Mouse (Mus musculus): ENCODE data around the gene Slc8a3. TPM values are rescaled to one million over a fixed set of nuclear protein-coding genes. Genes with fewer than 3 reads are reported as not detected.

Gene Slc8a3
- polyA plus RNA-seq, 1 experiment from 2014 or later = 0.16 TPM

- Histone ChIP-seq H3K9ac (ENCODE audit: low read depth, low read length) (no peak overlapping the region), H3K27me3 (ENCODE audit: control insufficient read depth, insufficient read depth, low read length) (0 out of 2 replicates have a peak, but pooled peaks cover 2% of the 10 kb centered on the region), H3K4me3 (ENCODE audit: low read depth, low read length) (no peak overlapping the region), H3K27ac (ENCODE audit: low read depth, low read length) (no peak overlapping the region), H3K4me2 (no peak overlapping the region), H3K4me1 (ENCODE audit: control insufficient read depth, insufficient read depth, low read length) (no peaks in the 10 kb centered on the region), H3K36me3 (ENCODE audit: control insufficient read depth, insufficient read depth, low read length) (no peaks in the 10 kb centered on the region), H3K9me3 (replicated peaks; ENCODE audit: control insufficient read depth, low read length) (no peaks in the 10 kb centered on the region)
- WGBS (ENCODE audit: insufficient replicate concordance) = 62% methylated on average over 1 of the region's 1 CpGs
- ATAC-seq (replicated peaks; ENCODE audit: insufficient number of reproducible peaks, low FRiP score, low TSS enrichment) = no peak
Observed at GRCm38 (mm10) chr12:81233746-81234380, 99.1 kb downstream of the Slc8a3 start.

GRCm38 (mm10) chr12:81227767-81228460, 105.1 kb downstream of the Slc8a3 start:
- Histone ChIP-seq H3K9me3 (replicated peaks; ENCODE audit: control insufficient read depth, low read length) (no peaks in the 10 kb centered on the region), H3K27me3 (ENCODE audit: control insufficient read depth, insufficient read depth, low read length) (no peaks in the 10 kb centered on the region; the same call in 1 of the 2 replicates), H3K4me1 (ENCODE audit: control insufficient read depth, insufficient read depth, low read length) (no peaks in the 10 kb centered on the region), H3K4me3 (ENCODE audit: low read depth, low read length) (no peak overlapping the region), H3K4me2 (no peak overlapping the region), H3K27ac (ENCODE audit: low read depth, low read length) (no peak overlapping the region), H3K36me3 (ENCODE audit: control insufficient read depth, insufficient read depth, low read length) (no peaks in the 10 kb centered on the region), H3K9ac (ENCODE audit: low read depth, low read length) (no peak overlapping the region)
- no peak for ATAC-seq (replicated peaks; ENCODE audit: insufficient number of reproducible peaks, low FRiP score, low TSS enrichment)
- 73% methylated on average over 5 of the region's 5 CpGs for WGBS (ENCODE audit: insufficient replicate concordance)

GRCm38 (mm10) chr12:81226590-81226989, 106.4 kb downstream of the Slc8a3 start:
- Histone ChIP-seq H3K4me2 (no peak overlapping the region), H3K36me3 (ENCODE audit: control insufficient read depth, insufficient read depth, low read length) (no peaks in the 10 kb centered on the region), H3K27me3 (ENCODE audit: control insufficient read depth, insufficient read depth, low read length) (no peaks in the 10 kb centered on the region; the same call in 1 of the 2 replicates), H3K9ac (ENCODE audit: low read depth, low read length) (no peak overlapping the region), H3K4me3 (ENCODE audit: low read depth, low read length) (no peak overlapping the region), H3K9me3 (replicated peaks; ENCODE audit: control insufficient read depth, low read length) (no peaks in the 10 kb centered on the region), H3K4me1 (ENCODE audit: control insufficient read depth, insufficient read depth, low read length) (no peaks in the 10 kb centered on the region), H3K27ac (ENCODE audit: low read depth, low read length) (no peak overlapping the region)
- ATAC-seq (replicated peaks; ENCODE audit: insufficient number of reproducible peaks, low FRiP score, low TSS enrichment) = no peak
- 52% methylated on average over 3 of the region's 3 CpGs for WGBS (ENCODE audit: insufficient replicate concordance)

- Histone ChIP-seq H3K36me3 (ENCODE audit: control insufficient read depth, insufficient read depth, low read length) (no peaks in the 10 kb centered on the region), H3K27me3 (ENCODE audit: control insufficient read depth, insufficient read depth, low read length) (no peaks in the 10 kb centered on the region; the same call in 1 of the 2 replicates), H3K4me2 (no peak overlapping the region), H3K4me1 (ENCODE audit: control insufficient read depth, insufficient read depth, low read length) (no peaks in the 10 kb centered on the region), H3K9ac (ENCODE audit: low read depth, low read length) (no peak overlapping the region), H3K9me3 (replicated peaks; ENCODE audit: control insufficient read depth, low read length) (no peaks in the 10 kb centered on the region), H3K27ac (ENCODE audit: low read depth, low read length) (no peak overlapping the region), H3K4me3 (ENCODE audit: low read depth, low read length) (no peak overlapping the region)
- 42% methylated on average over 6 of the region's 6 CpGs for WGBS (ENCODE audit: insufficient replicate concordance)
- no peak for ATAC-seq (replicated peaks; ENCODE audit: insufficient number of reproducible peaks, low FRiP score, low TSS enrichment)
Observed at GRCm38 (mm10) chr12:81225966-81226577, 106.9 kb downstream of the Slc8a3 start.

- no peak overlapping the region for H3K9ac ChIP-seq (ENCODE audit: low read depth, low read length)
- H3K27ac ChIP-seq (ENCODE audit: low read depth, low read length) = no peak overlapping the region
- ATAC-seq (replicated peaks; ENCODE audit: insufficient number of reproducible peaks, low FRiP score, low TSS enrichment) = no peak
- H3K4me2 ChIP-seq = no peak overlapping the region
- H3K4me1 ChIP-seq (ENCODE audit: control insufficient read depth, insufficient read depth, low read length) = no peaks in the 10 kb centered on the region
- 70% methylated on average over 2 of the region's 2 CpGs for WGBS (ENCODE audit: insufficient replicate concordance)
- H3K27me3 ChIP-seq (ENCODE audit: control insufficient read depth, insufficient read depth, low read length) = no peaks in the 10 kb centered on the region; the same call in 1 of the 2 replicates
- no peaks in the 10 kb centered on the region for H3K9me3 ChIP-seq (replicated peaks; ENCODE audit: control insufficient read depth, low read length)
- H3K4me3 ChIP-seq (ENCODE audit: low read depth, low read length) = no peak overlapping the region
- H3K36me3 ChIP-seq (ENCODE audit: control insufficient read depth, insufficient read depth, low read length) = no peaks in the 10 kb centered on the region
Observed at GRCm38 (mm10) chr12:81224843-81225242, 108.1 kb downstream of the Slc8a3 start.

- Histone ChIP-seq H3K36me3 (ENCODE audit: control insufficient read depth, insufficient read depth, low read length) (no peaks in the 10 kb centered on the region), H3K4me1 (ENCODE audit: control insufficient read depth, insufficient read depth, low read length) (no peaks in the 10 kb centered on the region), H3K27ac (ENCODE audit: low read depth, low read length) (no peak overlapping the region), H3K9me3 (replicated peaks; ENCODE audit: control insufficient read depth, low read length) (no peaks in the 10 kb centered on the region), H3K27me3 (ENCODE audit: control insufficient read depth, insufficient read depth, low read length) (no peaks in the 10 kb centered on the region; the same call in 1 of the 2 replicates), H3K4me3 (ENCODE audit: low read depth, low read length) (no peak overlapping the region), H3K4me2 (no peak overlapping the region), H3K9ac (ENCODE audit: low read depth, low read length) (no peak overlapping the region)
- WGBS (ENCODE audit: insufficient replicate concordance) = 60% methylated on average over 2 of the region's 2 CpGs
- no peak for ATAC-seq (replicated peaks; ENCODE audit: insufficient number of reproducible peaks, low FRiP score, low TSS enrichment)
Observed at GRCm38 (mm10) chr12:81223276-81223675, 109.7 kb downstream of the Slc8a3 start.

GRCm38 (mm10) chr12:81219339-81219738, 113.6 kb downstream of the Slc8a3 start:
- Histone ChIP-seq H3K36me3 (ENCODE audit: control insufficient read depth, insufficient read depth, low read length) (no peaks in the 10 kb centered on the region), H3K9me3 (replicated peaks; ENCODE audit: control insufficient read depth, low read length) (no peaks in the 10 kb centered on the region), H3K4me3 (ENCODE audit: low read depth, low read length) (no peak overlapping the region), H3K27me3 (ENCODE audit: control insufficient read depth, insufficient read depth, low read length) (no peaks in the 10 kb centered on the region), H3K4me1 (ENCODE audit: control insufficient read depth, insufficient read depth, low read length) (no peaks in the 10 kb centered on the region), H3K27ac (ENCODE audit: low read depth, low read length) (no peak overlapping the region), H3K4me2 (no peak overlapping the region), H3K9ac (ENCODE audit: low read depth, low read length) (no peak overlapping the region)
- 60% methylated on average over 4 of the region's 4 CpGs for WGBS (ENCODE audit: insufficient replicate concordance)
- ATAC-seq (replicated peaks; ENCODE audit: insufficient number of reproducible peaks, low FRiP score, low TSS enrichment) = no peak

- Histone ChIP-seq H3K9ac (ENCODE audit: low read depth, low read length) (no peak overlapping the region), H3K36me3 (ENCODE audit: control insufficient read depth, insufficient read depth, low read length) (no peaks in the 10 kb centered on the region), H3K4me3 (ENCODE audit: low read depth, low read length) (no peak overlapping the region), H3K27ac (ENCODE audit: low read depth, low read length) (no peak overlapping the region), H3K9me3 (replicated peaks; ENCODE audit: control insufficient read depth, low read length) (no peaks in the 10 kb centered on the region), H3K4me2 (no peak overlapping the region), H3K27me3 (ENCODE audit: control insufficient read depth, insufficient read depth, low read length) (no peaks in the 10 kb centered on the region), H3K4me1 (ENCODE audit: control insufficient read depth, insufficient read depth, low read length) (no peaks in the 10 kb centered on the region)
- no peak for ATAC-seq (replicated peaks; ENCODE audit: insufficient number of reproducible peaks, low FRiP score, low TSS enrichment)
- WGBS (ENCODE audit: insufficient replicate concordance) = 42% methylated on average over 2 of the region's 2 CpGs
Observed at GRCm38 (mm10) chr12:81208559-81208958, 124.4 kb downstream of the Slc8a3 start.
